Mouse (Mus musculus) testis, postnatal 10 days (tissue): ENCODE measurements at regions not wholly inside any gene's neighbourhood (a gene's known extent, or its start where the extent isn't known, plus 50 kb on each side); places are given as distances from the start of the nearest gene placed in this dataset.

Experiments used
- DNase-seq: peaks from one replicate; pipeline ENCODE4 v3.0.0; 2021; ENCODE audit warnings: low spot score

DNA sequence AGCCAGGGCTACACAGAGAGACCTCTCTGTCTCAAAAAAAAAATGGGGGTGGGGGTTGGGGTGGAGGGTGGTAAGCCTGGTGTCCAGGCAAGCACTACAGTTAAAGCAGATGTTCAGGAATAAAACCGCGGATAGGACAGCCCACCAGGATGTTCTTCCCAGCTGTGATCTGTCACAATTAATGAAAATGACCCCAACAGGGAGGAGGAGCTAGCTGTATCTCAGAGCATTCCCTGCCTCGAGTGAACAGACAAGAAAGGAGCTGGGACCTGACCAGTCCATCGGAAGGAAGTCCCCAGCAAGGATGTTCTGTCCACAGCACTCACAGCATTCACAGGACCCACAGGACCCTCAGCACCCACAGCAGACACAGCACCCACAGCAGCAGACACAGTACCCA lies 80.4 kb downstream of the Utp6 start:
- no peak for DNase-seq

DNA sequence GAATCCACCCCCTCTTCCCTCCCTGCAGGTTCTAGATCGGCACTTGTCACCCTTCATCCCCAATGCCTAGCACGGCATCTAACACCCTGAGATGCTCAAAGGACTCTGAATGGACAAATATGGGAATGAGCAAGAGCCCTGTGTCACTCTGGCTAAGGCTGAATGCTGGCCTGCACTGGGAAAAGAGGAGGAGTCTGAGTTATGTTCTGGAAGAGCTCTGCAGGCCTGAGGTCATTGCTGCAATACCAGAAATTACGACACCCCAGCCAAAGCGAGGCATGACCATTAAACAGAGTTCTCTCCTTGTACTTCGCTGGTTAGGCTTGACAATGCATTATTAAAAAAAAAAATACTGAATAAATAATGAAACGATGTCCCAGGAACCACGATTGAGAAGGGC lies 84.1 kb downstream of the Utp6 start:
- no peak for DNase-seq

DNA sequence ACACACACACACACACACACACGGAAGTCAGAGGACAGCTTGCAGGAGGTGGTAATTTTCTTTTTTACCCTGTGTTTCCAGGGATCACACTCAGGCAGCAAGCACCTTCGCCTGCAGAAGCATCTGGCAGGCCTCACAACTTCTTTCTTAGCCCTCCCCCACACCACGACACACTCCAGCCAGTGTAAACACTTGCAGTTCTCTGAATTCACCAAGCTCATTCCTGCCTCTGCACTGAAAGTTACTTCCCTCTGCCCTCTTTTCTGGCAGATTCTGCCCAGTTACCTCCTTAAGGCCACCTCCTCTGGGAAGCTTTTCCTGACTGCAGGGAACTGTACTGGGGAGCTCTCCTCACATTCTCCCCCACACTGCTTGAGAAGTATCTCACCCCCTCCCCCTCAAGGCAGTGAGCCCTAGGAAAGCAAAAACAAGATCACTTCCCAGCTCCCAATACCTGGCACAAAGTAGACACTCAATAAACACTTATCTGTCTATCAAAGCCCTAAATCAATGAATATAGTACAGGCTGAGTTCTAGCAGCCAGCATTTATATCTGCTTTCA lies 84.9 kb downstream of the Utp6 start:
- DNase-seq = no peak

DNA sequence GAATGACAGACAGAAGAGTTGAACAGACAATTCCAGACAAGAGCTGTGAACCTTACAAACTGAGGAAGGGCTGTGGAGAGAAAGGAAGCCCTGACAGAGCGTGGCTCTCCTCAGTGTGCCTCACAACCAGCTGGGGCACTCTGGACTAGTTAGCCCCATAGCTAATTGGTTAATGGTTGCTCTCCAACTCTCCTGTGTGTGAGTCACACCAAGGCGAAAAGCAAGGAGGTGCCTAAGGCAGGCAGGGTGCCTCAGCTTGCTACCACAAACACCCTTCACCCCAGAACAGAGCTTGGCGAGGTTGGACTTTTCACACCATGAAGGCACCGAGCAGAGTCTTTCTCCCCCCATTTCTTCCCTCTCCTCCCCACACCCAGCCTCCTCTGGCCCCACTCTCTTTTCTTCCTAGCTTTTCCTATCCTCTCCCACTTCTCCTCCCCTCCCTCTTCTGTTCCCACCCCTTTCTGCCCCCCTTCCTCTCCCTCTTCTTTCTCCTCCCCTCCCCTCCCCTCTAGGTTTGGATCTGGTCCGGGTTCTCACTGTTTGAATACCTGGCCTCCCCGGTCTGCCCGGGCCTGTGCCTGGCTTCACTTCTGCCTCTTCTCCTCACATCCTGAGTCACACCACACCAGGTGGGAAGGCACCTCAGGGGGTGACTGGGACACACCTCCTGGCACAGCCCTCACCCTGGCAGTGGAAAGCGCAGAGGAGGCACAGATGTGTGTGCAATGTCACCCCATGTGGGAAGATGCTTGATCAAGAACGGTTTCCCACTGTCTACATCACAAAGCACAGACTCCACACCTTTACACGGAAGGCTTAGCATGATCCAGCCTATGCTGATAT lies 90.2 kb downstream of the Utp6 start:
- DNase-seq = no peak

DNA sequence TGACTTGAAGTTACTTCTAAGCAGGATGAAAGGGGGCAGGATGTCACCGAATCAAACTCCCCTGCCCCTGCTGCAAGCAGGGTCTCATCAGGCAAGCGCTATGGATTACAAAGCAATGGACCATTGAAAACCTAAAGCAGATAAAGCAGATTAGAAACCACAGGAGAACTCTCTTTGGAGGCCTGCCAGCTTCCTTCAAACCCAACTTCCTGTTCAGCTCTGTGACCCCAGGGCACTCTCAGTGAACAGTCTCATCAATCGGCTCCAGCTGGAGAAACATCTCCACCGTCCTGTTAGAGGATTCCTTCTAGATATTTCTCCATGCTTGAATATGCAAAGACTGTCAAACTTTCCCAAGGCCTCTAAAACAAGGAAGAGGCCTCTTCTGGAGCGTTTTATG lies 92.0 kb downstream of the Utp6 start:
- DNase-seq = no peak

DNA sequence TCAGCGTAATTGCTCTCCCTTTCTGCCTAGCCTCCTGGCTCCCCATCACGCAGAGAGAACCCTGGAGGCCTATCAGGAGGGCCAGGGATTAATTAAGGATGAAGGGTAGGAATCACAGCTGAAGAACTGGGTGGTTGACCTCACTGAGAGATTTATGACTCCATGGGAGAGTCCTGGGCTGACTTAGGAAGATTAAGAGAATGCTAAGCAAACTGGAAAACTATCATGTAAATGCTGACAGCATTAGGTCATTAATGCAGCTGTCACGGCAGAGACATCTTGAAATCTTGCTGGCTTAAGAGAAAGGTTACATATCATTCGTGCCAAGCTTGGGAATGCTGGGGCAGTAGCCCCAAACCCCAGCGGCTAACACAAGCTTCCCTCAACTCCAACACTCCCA lies 93.2 kb downstream of the Utp6 start:
- no peak for DNase-seq

DNA sequence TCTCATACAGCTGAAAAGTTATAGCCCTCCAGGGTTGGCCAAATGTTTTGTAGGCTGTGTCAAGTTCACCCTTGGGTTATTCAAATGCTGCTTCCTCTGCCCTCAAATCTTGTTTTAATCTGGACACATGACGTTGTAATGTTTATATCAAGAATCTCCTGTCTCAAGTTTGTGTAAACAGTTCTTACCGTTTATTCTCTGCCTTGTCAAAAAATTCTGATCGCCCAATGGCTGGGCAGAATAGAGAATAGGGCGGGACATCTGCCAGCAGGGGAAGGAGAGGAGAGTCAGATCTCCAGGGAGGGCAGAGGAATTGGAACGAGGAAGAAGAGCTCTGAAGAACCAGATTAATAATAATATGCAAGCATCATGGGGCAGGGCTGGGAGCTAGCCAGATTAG lies 97.4 kb downstream of the Utp6 start:
- no peak for DNase-seq

DNA sequence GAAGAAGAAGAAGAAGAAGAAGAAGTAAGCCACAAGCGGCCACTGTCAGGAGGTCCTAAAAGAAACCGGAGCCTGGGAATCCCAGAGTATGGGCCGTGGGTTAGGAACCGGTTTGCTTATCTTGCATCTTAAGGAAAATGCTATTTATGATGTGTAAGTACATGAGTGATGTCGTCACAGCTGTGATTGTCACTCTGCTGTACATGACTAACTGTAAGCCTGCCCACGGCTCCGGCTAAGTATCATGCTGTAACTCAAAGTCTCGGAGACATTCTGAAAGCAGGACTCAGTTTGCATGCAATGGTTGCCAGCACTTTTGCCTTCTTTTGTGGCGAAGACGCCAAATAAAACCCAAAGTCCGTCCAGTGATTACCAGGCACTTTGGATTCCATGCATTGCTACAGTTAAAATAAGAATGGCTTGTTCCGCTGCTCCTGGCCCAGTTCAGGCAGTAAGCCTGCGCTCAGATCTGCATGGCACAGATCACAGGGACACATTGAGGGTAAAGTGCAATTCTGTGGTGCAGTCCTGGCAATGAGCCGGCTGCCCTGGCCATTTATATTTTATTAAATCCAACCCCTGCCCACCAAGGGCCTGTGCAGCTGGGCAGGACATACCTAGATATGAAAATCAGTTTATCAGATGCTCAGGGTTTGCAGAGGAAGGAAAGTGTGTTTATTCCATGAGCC lies 98.6 kb downstream of the Utp6 start:
- DNase-seq = no peak

DNA sequence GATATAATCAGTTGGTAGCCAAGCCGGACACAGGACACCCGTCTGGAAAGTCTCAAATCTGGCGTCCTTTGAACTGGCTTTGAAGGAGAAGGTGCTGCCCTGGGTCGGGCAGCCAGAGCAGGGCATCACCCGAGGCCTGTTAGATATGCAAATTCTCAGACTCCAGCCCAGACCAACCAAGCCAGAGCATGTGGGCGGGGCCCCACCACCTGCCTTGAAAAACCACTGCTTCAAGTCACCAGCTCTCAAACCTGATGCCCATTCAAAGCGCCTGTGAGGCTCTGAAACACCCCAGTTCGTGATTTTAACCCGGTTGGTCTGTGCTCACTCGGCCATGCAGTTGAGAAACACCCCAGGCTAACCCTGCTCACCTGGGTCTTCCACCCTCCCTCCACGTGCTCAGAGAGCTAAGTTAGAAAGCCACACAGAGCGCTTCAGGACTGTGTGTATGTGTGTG lies 101.6 kb downstream of the Utp6 start:
- DNase-seq = no peak

DNA sequence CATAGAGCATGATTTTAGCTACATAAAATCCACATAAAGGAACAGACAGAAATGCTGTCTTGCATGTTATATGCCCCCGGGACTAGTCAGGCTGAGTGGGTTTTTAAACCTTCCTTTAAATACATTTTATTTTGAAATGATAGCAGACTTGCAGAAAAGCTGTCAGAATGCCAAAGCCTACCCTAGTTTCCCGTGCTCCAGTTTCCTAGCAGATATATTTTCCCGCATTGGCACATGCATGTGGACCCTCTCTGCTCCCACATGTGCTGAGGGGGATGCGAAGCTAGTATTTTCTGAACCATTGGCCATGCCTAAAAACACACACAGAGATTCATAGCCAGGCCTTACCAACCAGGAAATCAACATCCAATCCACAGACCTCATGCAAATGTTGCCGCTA lies 105.8 kb downstream of the Utp6 start:
- no peak for DNase-seq

DNA sequence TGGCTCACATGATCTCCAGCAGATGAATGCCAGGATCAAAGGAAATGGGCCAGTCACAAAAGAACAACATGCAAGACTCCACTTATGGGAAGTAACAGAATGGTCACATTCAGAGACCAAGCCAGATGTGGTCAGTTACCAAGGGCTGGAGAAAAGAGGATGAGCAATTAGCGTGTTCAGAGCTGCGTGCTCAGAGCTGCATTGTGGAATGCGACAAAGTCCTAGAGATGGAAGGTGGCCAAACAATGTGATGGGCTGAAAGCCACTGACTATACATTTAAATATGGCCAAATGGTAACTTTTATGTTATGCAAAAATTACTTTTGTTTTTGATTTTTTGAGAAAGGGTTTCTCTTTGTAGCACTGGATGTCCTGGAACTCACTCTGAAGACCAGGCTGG lies 112.6 kb downstream of the Utp6 start:
- no peak for DNase-seq

DNA sequence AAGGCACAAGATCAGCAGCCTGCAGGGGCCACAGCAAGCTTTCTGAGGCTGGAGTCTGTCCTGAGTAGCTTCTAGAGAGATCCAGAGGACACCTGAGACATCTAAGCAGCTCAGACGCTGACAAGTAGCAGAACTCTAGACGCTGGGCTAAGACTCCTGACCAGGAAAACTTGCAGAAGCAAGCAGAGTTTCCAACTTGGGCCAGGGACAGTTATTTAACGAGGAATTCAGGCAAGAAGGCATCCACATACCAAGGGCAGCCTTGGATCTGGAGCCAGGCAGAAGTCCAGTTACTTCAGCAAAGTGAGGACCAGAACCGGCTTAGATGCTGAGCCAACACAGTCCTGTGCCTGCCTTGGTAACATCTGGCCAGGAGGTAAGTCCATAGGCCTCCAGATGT lies 117.8 kb downstream of the Utp6 start:
- no peak for DNase-seq

DNA sequence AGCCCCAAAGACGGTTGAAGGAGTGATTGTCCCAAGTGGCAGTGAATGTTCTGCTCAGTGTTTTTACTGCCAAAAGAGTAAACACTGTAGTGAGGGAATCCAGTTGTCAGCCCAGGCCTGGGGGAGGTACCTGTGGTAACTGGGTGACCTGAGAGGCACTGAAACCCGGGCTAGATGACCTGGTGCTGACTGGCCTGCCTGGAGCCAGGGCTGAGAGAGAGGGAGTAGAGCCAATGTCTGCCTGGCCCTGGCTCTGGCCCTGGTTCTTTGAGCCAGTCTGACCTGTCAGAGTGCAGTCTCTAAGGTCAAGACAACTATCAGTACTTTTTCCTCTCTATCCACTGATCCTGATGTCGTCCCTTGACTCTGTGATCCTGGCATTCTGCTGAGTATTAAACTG lies 119.2 kb downstream of the Utp6 start:
- DNase-seq = no peak

DNA sequence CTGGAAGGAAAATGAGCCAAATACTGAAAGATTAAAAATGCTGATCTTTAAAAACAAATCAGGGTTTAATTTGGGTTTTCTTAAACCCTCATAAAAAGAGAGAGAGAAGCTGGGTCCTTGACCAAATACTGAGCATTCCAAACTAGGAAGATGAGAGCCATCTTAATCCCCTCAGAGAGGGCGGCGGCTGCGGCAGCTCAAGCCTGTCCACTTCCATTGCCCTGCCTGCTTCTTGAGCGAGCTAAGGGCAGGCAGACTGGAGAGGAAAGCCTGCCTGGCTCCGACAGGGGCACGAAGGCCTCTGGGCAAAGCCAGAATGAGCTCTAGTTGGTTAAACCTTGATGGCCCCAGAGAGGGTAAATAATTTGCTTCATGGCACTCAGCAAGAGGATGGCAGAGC lies 122.2 kb downstream of the Utp6 start:
- DNase-seq = no peak

DNA sequence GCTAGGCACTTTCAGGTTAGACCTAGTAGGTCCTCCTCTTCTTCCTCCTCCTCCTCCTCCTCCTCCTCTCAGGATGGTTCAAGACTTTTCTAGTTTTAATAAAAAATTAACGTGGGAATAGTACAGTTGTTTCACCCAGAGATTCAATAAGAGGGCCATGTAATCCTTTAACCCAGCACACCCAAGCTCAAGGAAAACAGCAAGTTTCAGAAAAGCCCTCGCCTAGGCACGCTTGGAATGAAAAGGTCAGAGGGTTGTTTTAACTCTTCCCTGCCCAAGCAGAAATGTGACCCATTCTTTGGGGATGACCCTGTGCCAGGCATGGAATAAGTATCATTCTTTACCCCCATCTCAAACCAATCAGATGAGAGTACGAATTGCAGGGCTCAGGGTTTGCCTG lies 124.1 kb downstream of the Utp6 start:
- DNase-seq = no peak

DNA sequence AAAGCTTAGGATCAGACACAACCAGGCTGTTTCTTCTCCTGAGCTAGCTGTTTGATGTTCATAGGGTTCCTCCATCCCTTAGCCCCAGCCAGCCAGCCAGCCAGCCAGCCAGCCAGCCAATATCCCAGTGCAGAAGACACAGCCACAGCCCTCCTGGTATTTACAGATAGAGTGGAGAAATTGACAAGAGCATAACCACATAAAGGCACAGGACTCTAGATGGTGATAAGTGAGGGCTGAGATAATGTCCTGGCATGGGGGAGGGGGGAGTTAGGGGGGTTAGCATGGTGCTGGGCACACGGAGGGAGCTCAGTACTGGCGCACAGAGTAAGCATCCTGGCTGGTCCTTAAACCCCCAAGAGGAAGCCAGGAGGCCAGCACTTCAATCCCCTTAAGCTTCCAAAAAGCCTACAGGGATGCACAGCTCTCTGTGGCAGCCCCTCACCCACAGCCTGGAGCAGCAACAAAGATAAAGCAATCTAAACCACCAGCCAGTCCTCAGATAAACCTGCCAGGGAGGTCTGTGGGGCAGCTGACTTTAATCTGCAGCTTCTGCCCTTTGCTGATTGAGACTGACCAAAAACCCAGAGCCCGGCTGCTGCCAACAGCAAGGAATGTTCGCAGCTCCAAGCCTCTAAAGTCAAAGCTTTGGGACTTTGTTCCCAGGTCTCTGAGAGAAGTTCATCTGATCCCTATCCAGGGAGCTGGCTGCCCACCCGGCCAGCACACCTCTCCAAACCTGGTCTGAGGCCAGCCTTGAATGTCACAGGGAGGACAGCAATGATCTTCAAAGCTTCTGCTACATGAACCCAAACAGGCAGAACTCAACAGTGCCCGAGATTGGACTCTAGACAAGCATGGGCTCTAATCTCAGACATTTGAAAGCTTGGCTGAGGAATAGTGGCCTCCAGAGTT lies 124.9 kb downstream of the Utp6 start:
- no peak for DNase-seq

DNA sequence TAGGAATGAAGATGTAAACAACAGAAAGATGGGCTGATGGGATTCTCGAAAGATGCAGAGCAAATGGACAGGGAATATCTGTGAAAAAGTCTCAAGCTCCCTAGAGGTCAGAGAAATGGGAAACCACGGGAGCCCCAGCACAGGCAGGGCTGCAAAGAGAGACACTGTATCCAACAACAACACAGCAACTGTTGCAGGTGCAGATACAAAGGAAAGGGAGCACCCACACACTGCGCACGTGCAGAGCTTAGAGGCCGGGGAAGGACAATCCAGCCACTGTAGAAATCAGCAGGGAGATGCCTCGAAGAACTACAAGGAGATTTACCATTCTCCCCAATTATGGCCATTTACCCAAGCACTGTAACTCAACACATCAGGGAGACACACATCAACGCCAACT lies 126.3 kb downstream of the Utp6 start:
- peak; percentile 58 for DNase-seq

DNA sequence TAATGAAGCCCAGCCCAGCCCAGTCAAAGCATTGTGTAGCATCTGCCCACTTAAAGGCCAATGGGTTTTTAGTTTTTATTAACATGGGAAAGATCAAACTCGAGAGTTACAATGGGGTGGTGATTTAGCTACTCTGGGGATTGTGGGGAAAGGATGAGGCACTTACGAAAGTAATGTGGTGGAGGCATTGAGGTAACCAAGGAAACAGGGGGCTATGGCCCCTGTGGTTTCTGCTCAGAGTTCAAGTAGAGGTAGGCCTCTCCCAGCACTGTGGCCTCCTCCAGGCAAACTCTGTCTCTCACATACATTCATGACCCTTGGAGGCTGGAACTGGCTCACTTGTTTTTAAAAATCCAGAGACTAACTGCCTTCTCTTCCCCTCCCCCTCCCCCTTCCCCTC lies 128.4 kb downstream of the Utp6 start:
- no peak for DNase-seq

DNA sequence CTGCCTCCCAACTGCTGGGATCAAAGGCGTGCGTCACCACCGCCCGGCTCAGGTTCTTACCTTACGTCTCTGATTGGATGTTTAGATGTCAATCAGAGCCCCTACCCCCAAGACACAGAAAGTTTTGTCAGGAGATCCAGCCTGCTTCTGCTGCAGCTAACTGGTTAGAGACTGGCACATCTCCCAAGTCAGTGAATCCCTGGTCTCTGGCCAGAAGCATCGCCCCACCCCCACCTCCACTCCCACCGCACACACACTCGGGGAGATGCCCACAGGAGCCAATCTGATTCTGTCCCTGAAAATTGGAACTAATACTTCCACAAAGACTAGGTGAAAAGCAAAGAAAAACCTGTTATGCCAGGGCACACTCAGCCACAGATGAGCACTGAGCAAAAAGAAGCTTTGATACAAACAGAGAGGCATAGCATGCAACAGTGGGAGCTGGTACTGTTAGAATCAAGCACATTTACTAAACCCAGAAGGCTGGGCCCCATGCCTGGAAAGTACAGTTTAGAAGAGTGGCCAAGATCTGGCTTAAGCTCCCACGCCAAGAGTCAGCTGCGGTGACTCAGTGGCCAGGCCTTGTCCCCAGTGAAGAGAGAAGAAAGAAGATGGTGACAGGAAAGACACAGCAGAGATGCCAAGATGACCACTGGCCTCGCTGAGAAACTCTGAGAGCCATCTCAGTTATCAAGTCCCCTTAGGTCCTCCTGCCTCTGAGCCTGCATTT lies 130.4 kb downstream of the Utp6 start:
- no peak for DNase-seq

DNA sequence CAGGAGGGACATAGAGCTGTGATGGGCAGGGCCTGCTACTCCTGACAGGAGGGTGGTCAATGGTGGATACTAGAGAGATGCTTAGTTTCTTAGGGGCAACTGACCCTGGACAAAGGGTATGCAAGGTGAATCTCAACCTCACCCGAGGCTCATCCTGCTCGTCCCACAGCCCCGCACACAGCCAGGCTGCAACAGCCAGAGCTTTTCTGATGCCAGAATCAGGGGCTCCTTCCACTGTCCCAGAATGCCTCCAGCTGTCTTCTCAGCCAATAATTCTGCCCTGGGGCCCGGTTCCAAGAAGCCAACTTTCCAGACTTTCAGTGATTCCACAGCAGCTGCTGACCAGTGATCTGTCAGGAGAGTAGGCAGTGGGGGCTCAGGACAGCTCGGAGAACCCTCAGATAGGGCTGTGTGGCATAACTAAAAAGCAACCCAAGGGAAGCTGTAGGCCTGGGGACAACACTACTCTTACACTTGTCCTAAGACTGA lies 131.6 kb downstream of the Utp6 start:
- DNase-seq = no peak

DNA sequence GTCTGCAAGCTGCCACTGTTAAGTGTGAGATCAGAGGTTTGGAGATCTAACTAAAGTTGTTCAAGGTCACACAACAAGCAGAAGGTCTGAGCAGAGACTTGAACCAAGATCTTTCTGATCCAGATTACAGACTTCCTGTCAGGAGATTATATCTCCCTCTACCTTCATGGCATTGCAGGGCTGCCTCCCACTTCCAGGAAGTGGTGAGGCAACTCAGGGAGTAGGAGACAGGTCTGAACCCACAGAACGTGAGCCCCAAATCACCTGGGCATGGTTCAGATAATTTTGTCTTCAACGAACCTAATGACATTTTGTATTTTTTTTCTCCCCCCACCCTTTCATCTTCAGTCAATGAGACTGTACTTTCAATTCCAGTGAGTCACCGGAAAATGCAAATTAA lies 135.2 kb downstream of the Utp6 start:
- no peak for DNase-seq
